Mouse (Mus musculus) forebrain, postnatal 0 days (tissue): ENCODE results near the gene Ssbp3. TPM values are rescaled to one million over a fixed set of nuclear protein-coding genes. Genes with fewer than 3 reads are reported as not detected.

Experiments
- ATAC-seq: fragments of 200-750 bp; cut with Nextera tagmentation; 2 replicates; pipeline ENCODE4 v1.8.0; 2017; ENCODE audit warnings: mild to moderate bottlenecking, moderate library complexity
- DNase-seq: peaks from one replicate; pipeline ENCODE4 v3.0.0-alpha.2; 2015
- H3K27ac ChIP-seq: fragments of 300-500 bp; sonication (generic); 2 replicates; pipeline ENCODE4 v1.5.1; 2014; ENCODE audit warnings: low read depth, mild to moderate bottlenecking, antibody characterized with exemption, low read length, moderate library complexity, mixed read lengths
- H3K27me3 ChIP-seq: fragments of 300-500 bp; sonication (generic); 2 replicates; pipeline ENCODE4 v1.6.1; 2014; ENCODE audit warnings: mild to moderate bottlenecking, low read length, mixed read lengths; ENCODE audit not compliant: insufficient read depth
- H3K36me3 ChIP-seq: fragments of 300-500 bp; sonication (generic); 2 replicates; pipeline ENCODE4 v1.6.1; 2014; ENCODE audit warnings: mild to moderate bottlenecking, moderate library complexity; ENCODE audit not compliant: insufficient read depth
- H3K4me1 ChIP-seq: fragments of 300-500 bp; sonication (generic); 2 replicates; pipeline ENCODE4 v1.6.1; 2014; ENCODE audit warnings: antibody characterized with exemption; ENCODE audit not compliant: insufficient read depth
- H3K4me2 ChIP-seq: fragments of 300-500 bp; sonication (generic); 2 replicates; pipeline ENCODE4 v1.6.1; 2014; ENCODE audit warnings: low read depth, mild to moderate bottlenecking, moderate library complexity
- H3K4me3 ChIP-seq: fragments of 300-500 bp; sonication (generic); 2 replicates; pipeline ENCODE4 v1.5.1; 2014; ENCODE audit warnings: low read depth, low read length, mixed read lengths
- H3K9ac ChIP-seq: fragments of 300-500 bp; sonication (generic); 2 replicates; pipeline ENCODE4 v1.6.1; 2014; ENCODE audit warnings: mild to moderate bottlenecking
- H3K9me3 ChIP-seq: fragments of 300-500 bp; sonication (generic); 2 replicates; pipeline ENCODE4 v1.6.1; 2016; ENCODE audit warnings: low read length
- CTCF ChIP-seq: sonication (generic); IDR thresholded peaks from 2 replicates; pipeline ENCODE4 v1.5.1; 2016; ENCODE audit warnings: antibody characterized with exemption, control low read depth, low read depth
- WGBS: fragments of 180-500 bp; shearing (Covaris S2); extraction: QIAGEN DNeasy Blood & Tissue Kit; methylation state at CpG from one replicate; pipeline ENCODE4 v1.1.7; 2014; 5-methylcytosine and 5-hydroxymethylcytosine counted together
- polyA plus RNA-seq: library from polyadenylated mRNA; unstranded; fragments of >200 nt; fragmentation: Nextera tagmentation; extraction: Ambion mirVana; gene quantifications from 2 replicates; pipeline ENCODE4 v1.2.1, GENCODE M21; 2015
- total RNA-seq: library from RNA; depleted of rRNA; stranded (reverse); fragments of >200 nt; gene quantifications from 2 replicates; pipeline ENCODE4 v1.2.3, GENCODE M21; 2014; rRNA removed

The Ssbp3 gene
- total and polyA plus RNA-seq, 2 experiments from 2014 or later: 117 to 137 TPM

DNA sequence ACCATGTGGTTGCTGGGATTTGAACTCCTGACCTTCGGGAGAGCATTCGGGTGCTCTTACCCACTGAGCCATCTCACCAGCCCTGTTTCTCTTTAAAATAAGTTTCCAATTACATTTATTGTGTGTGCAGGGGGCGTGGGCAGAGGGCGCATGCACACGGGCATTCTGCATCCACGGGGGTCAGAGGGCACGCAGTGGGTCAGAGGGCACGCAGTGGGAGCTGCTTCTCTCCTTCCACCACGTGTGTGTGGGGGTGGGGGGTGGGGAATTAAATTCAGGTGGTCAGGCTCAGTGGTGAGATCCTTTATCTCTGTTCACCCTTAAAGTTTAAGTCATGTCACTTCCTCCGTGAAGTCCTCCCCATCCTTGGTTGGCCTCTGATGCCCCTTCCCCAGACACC lies 187.9 kb downstream of the Ssbp3 start:
- no peak overlapping the region for H3K4me3 ChIP-seq
- 82% methylated on average over 10 of the region's 10 CpGs for WGBS
- H3K4me1 ChIP-seq: no peaks in the 10 kb centered on the region
- ATAC-seq (no peak), DNase-seq (no peak)
- no peak overlapping the region for H3K4me2 ChIP-seq
- H3K27ac ChIP-seq: no peak overlapping the region
- no peak overlapping the region for H3K9ac ChIP-seq
- no peaks in the 10 kb centered on the region for H3K27me3 ChIP-seq
- no peaks in the 10 kb centered on the region for H3K36me3 ChIP-seq
- TF ChIP-seq CTCF: no peak
- no peaks in the 10 kb centered on the region for H3K9me3 ChIP-seq

DNA sequence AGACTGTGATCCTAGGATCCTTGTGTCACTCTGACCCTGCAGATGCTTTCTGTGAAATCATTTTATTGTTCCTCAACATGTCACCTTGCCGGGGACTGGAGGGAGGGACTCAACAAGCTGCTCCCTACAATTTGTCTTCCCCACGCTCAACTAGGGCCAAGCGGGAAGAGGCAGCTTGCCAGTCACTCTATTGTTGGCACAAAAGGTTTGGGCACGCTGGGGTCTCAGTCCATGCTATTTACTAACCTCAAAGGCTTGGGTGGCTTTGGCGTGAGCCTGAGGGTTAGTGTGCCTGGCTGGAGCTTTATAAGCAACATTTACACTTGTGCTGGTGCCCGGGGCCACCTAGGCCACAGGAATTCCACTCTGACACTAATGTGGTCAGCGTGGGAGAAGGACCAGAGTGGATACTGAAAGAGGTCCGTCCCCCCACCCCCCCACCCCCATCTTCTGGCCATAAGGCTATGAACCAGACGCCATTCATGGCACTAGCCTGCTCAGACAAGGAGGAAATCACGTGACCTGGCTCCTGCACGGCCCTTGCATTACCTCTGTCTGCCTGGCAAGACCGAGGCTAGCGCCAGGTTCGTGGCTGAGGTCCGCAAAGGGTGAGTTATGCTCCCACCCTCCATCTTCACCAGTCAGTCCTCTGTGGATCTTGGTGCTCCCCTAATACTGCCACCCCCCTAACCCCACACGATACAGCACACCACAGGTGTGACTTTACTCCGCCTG lies 188.5 kb downstream of the Ssbp3 start:
- 66% methylated on average over 17 of the region's 17 CpGs for WGBS
- Histone ChIP-seq H3K9me3 (no peaks in the 10 kb centered on the region), H3K4me1 (no peaks in the 10 kb centered on the region), H3K4me2 (no peak overlapping the region), H3K4me3 (no peak overlapping the region), H3K27ac (no peak overlapping the region), H3K9ac (no peak overlapping the region), H3K36me3 (no peaks in the 10 kb centered on the region), H3K27me3 (no peaks in the 10 kb centered on the region)
- no peak for TF ChIP-seq CTCF
- no peak for DNase-seq
- no peak for ATAC-seq

Other genes starting within 250 kb of the Ssbp3 start
- 108 and 114 TPM in 2 replicates for gene Ttc4, start 231.8 kb upstream of the Ssbp3 start, total RNA-seq
- gene Ttc4, start 231.8 kb upstream of the Ssbp3 start, polyA plus RNA-seq: 78.2 and 89.1 TPM in 2 replicates
- 0.95 and 1.5 TPM in 2 replicates for gene Mroh7, start 179.8 kb upstream of the Ssbp3 start, total RNA-seq
- 0.30 and 0.71 TPM in 2 replicates for gene Mroh7, start 179.8 kb upstream of the Ssbp3 start, polyA plus RNA-seq
- gene Fam151a, start 176.8 kb upstream of the Ssbp3 start, total RNA-seq: not detected in 2 replicates
- gene Fam151a, start 176.8 kb upstream of the Ssbp3 start, polyA plus RNA-seq: not detected in 2 replicates
- 3.4 and 5.5 TPM in 2 replicates for gene Acot11, start 105.7 kb upstream of the Ssbp3 start, total RNA-seq
- 0.75 and 1.2 TPM in 2 replicates for gene Acot11, start 105.7 kb upstream of the Ssbp3 start, polyA plus RNA-seq
- 43.8 and 48.5 TPM in 2 replicates for gene Mrpl37, start 156.2 kb downstream of the Ssbp3 start, total RNA-seq
- 73.3 and 80.4 TPM in 2 replicates for gene Mrpl37, start 156.2 kb downstream of the Ssbp3 start, polyA plus RNA-seq
- gene Cyb5rl, start 156.3 kb downstream of the Ssbp3 start, total RNA-seq: 2.8 and 4.6 TPM in 2 replicates
- gene Cyb5rl, start 156.3 kb downstream of the Ssbp3 start, polyA plus RNA-seq: 4.0 and 4.5 TPM in 2 replicates
- gene Cdcp2, start 186.2 kb downstream of the Ssbp3 start, total RNA-seq: not detected in 2 replicates
- gene Cdcp2, start 186.2 kb downstream of the Ssbp3 start, polyA plus RNA-seq: 0.09 TPM in 1 of 2 replicates, not detected in the other